Mouse (Mus musculus) small intestine, adult 2 months (tissue): ENCODE results near the gene Snx8. TPM values are rescaled to one million over a fixed set of nuclear protein-coding genes. Genes with fewer than 3 reads are reported as not detected.
A peak's percentile ranks its signal among the peaks of the same experiment; 100 is the strongest.

Source experiments
- H3K27ac ChIP-seq: fragments of 200-500 bp; 2 replicates; pipeline ENCODE4 v1.5.1; 2012; ENCODE audit warnings: low read depth, low read length, control low read depth, inconsistent platforms; ENCODE audit not compliant: insufficient read depth
- H3K27me3 ChIP-seq: fragments of 200-500 bp; 2 replicates; pipeline ENCODE4 v1.6.1; 2012; ENCODE audit warnings: mild to moderate bottlenecking, moderate library complexity, low read length, inconsistent platforms; ENCODE audit not compliant: control insufficient read depth, insufficient read depth
- H3K36me3 ChIP-seq: fragments of 200-500 bp; 2 replicates; pipeline ENCODE4 v1.6.1; 2012; ENCODE audit warnings: mild to moderate bottlenecking, low read length, control low read depth, inconsistent platforms; ENCODE audit not compliant: control insufficient read depth, insufficient read depth
- H3K4me1 ChIP-seq: fragments of 200-500 bp; 2 replicates; pipeline ENCODE4 v1.6.1; 2012; ENCODE audit warnings: low read length, inconsistent platforms, mixed read lengths; ENCODE audit not compliant: control insufficient read depth, insufficient read depth, insufficient read length
- H3K4me3 ChIP-seq: fragments of 200-500 bp; 2 replicates; pipeline ENCODE4 v1.5.1; 2012; ENCODE audit warnings: low read depth, mild to moderate bottlenecking, control low read depth, inconsistent platforms, low read length, moderate library complexity
- CTCF ChIP-seq: fragments of 200-500 bp; IDR thresholded peaks from 2 replicates; pipeline ENCODE4 v1.5.1; 2012; ENCODE audit warnings: low read depth, mild to moderate bottlenecking, control low read depth, inconsistent platforms, low read length, moderate library complexity, mixed read lengths; ENCODE audit not compliant: insufficient replicate concordance, insufficient read length; ENCODE audit errors: extremely low read depth
- POLR2A ChIP-seq: fragments of 200-500 bp; IDR thresholded peaks from 2 replicates; pipeline ENCODE4 v1.6.1; 2012; ENCODE audit warnings: low read depth, mild to moderate bottlenecking, control low read depth, inconsistent platforms, low read length, moderate library complexity
- WGBS: fragments of 180-500 bp; shearing (Covaris S2); methylation state at CpG from one replicate; pipeline ENCODE4 v1.1.7; 2018; 5-methylcytosine and 5-hydroxymethylcytosine counted together
- polyA plus RNA-seq: library from polyadenylated mRNA; depleted of rRNA; stranded (reverse); fragments of >200 nt; gene quantifications from 2 replicates; pipeline ENCODE4 v1.2.3, GENCODE M21; 2012

Snx8 gene
- polyA plus RNA-seq, 1 experiment, result 6.6 TPM

DNA sequence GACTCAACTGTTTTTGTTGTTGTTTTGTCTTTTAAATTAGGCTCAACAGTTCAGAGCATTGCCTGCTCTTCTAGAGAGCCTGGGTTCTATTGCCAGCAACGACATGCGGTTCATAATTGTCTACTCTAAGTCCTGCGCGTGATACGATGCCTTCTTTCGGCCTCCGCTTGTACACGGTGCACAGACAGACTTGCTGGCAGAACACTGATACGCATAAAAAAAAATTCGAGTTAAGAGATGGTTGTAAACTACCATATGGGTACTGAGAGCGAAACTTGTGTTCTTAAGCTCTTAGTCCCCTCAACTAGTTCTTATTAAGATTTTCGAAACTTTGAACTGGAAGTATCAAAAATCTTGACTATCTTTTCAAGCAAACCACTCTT, 29.0 kb upstream of the Snx8 start:
- Histone ChIP-seq H3K27ac (peak overlapping the region; percentile 92), H3K27me3 (no peaks in the 10 kb centered on the region), H3K4me1 (peaks cover 4% of the 10 kb centered on the region; the same call in 1 of the 2 replicates), H3K4me3 (peak overlapping the region; percentile 99), H3K36me3 (no peaks in the 10 kb centered on the region; the same call in 1 of the 2 replicates)
- under 1% methylated on average over 12 of the region's 12 CpGs for WGBS
- TF ChIP-seq POLR2A, result no peak
- no peak for TF ChIP-seq CTCF

DNA sequence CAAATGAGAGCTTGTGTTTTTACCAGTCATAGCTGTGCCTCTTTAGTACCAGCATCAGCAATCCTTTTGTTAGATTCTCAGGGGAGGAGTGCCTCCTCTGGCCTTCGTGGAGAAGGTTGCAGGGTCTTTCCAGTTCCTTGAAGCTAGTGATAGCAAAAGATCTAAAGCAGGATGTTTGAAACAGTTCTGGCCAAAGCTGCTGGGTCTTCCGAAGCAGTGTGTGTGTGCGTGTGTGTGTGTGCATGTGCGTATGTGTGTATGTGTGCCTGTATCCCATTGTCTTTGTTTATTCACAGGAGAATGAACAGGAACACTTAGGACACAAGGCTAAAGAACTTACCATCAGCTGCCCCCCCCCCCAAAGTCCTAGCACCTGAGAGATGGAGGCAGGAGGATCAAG, 25.6 kb upstream of the Snx8 start:
- 64% methylated on average over 4 of the region's 4 CpGs for WGBS
- no peak overlapping the region for H3K27ac ChIP-seq
- TF ChIP-seq CTCF, result no peak
- no peak for TF ChIP-seq POLR2A
- H3K4me1 ChIP-seq, result no peaks in the 10 kb centered on the region
- no peaks in the 10 kb centered on the region for H3K36me3 ChIP-seq
- no peaks in the 10 kb centered on the region for H3K27me3 ChIP-seq
- no peak overlapping the region for H3K4me3 ChIP-seq

DNA sequence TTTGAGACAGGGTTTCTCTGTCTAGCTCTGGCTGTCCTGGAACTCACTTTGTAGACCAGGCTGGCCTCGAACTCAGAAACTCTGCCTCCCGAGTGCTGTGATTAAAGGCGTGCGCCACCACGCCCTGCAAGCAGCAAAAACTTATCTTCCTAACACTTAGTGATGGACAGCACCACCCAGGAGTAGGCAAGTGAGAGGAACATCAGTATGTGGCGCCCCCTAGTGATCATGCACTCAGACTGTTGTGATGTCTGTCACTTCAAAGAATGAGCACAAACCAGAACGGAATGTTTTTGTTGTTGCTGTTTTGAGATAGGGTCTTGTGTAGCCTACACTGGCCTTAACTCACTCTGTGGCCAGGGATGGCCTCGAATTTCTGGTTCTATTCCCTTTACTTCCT, 22.3 kb upstream of the Snx8 start:
- H3K4me3 ChIP-seq, result no peak overlapping the region
- WGBS, result 13% methylated on average over 8 of the region's 8 CpGs
- TF ChIP-seq CTCF (no peak), POLR2A (no peak)

DNA sequence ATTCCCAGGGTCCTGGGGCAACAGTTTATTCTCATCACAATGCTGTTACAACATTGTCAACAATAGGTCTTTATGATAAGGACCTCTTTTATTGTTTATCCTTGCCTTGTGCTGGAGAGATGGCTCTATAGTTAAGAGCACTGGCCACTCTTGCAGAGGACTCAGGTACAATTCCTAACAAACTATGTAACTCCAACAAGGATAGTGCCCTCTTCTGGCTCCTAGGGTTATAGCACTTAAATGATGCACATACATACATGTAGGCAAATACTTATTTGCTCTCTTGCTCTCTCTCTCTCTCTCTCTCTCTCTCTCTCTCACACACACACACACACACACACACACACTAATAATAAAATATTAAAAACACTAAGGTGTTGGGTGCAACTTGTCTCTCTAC, 19.7 kb upstream of the Snx8 start:
- TF ChIP-seq POLR2A (no peak), CTCF (no peak)
- Histone ChIP-seq H3K4me3 (no peak overlapping the region), H3K27me3 (no peaks in the 10 kb centered on the region), H3K27ac (no peak overlapping the region), H3K4me1 (no peaks in the 10 kb centered on the region), H3K36me3 (no peaks in the 10 kb centered on the region)

More for the DNA sequence above, 22.3 kb upstream of the Snx8 start:
- Histone ChIP-seq H3K27ac (no peak overlapping the region), H3K36me3 (no peaks in the 10 kb centered on the region), H3K4me1 (no peaks in the 10 kb centered on the region), H3K27me3 (no peaks in the 10 kb centered on the region)

DNA sequence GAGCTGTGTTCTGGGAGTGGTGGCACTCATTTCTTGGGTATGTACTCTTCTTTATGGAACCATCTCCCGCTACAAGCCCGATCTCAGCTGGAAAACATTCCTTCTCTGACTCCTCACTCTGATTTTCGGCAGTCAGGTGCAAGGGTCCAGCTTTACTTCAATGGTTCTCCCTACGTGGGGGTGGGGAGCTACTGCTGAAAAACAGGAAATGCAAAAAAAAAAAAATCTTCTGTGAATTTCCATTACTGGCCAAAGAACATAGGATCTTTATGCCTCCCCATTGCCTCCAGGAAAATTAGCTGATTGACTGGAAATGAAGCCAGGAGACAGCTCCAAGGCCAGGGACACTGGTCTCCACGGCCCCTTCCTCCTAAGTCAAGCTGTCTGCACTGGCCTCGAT, 17.6 kb upstream of the Snx8 start:
- H3K4me1 ChIP-seq, result no peaks in the 10 kb centered on the region; the same call in 1 of the 2 replicates
- TF ChIP-seq POLR2A (no peak), CTCF (no peak)
- H3K4me3 ChIP-seq, result no peak overlapping the region
- no peaks in the 10 kb centered on the region for H3K27me3 ChIP-seq
- WGBS, result 65% methylated on average over 6 of the region's 6 CpGs
- no peak overlapping the region for H3K27ac ChIP-seq
- H3K36me3 ChIP-seq, result no peaks in the 10 kb centered on the region

DNA sequence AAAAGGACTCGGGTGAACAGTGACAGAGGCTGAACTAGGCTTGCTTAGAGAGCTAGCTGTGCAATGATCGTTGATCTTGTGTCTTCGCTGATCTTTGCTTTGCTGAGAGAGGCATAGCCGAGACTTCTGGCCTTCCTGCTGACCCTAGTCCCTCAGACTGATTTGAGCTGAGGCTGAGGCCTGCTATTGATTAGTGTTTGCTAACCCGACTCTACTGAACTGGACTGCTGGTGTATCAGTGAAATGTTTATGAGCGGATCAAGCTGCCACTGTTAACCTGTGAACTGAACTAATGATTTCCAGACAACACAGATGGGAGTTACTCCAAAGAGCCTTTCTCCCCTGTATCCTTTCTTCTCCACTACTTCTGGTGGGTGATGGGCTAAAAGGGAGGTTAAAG, 16.1 kb upstream of the Snx8 start:
- Histone ChIP-seq H3K27ac (no peak overlapping the region), H3K4me1 (no peaks in the 10 kb centered on the region; the same call in 1 of the 2 replicates), H3K27me3 (no peaks in the 10 kb centered on the region), H3K36me3 (no peaks in the 10 kb centered on the region), H3K4me3 (no peak overlapping the region)
- 83% methylated on average over 6 of the region's 6 CpGs for WGBS
- TF ChIP-seq CTCF (no peak), POLR2A (no peak)

DNA sequence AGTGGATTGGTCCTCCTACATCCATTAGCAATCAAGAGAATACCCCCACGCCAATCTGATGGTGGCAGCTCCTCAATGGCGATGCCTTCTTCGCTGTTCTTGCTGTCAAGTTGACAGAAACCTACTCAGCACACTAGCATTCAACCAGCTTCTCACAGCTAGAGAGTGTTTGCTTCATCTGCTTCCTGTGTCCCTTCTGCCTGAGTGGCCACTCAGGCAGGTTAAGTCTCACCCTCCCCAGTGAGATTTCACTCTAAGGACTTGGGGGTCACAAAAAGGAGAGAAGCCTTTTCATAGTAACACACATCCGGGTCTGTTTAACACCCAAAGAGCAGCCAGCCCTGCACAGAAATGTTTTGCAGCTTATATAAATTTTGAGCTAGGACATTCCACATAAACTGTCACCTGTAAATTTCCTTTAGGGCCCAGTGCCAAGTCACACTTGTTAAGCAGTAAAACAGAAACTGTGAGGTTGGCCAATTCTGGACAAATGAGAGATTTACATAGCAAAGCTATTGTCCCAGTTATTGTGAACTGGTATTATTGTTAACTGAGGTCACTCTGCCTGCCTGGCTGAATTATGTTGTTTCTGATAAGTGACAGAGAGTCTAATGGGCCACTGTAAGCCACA, 13.7 kb upstream of the Snx8 start:
- WGBS, result 63% methylated on average over 4 of the region's 4 CpGs
- no peaks in the 10 kb centered on the region; the same call in 1 of the 2 replicates for H3K4me1 ChIP-seq
- no peaks in the 10 kb centered on the region for H3K27me3 ChIP-seq
- no peak overlapping the region for H3K27ac ChIP-seq
- H3K4me3 ChIP-seq, result no peak overlapping the region
- no peaks in the 10 kb centered on the region for H3K36me3 ChIP-seq
- TF ChIP-seq POLR2A (no peak), CTCF (no peak)
